Mouse (Mus musculus): ENCODE data around the gene Tgif2.

- TF ChIP-seq GATA1 (IDR thresholded peaks at IDR 0.05; ENCODE audit: borderline replicate concordance, low read length): no peak
- no peak for TF ChIP-seq FLI1 (IDR thresholded peaks at IDR 0.05; ENCODE audit: low read length)
These were observed 18.0 kb downstream of the Tgif2 start, which contains the start of gene 4930518I15Rik for GRCm38 (mm10) chr2:156857835-156858234.
